ENCODE assay signal across 21 mouse cellular contexts in genomic region chr1:163658535-163658928, GRCm38 (mm10).
A peak's percentile ranks its signal among the peaks of the same experiment; 100 is the strongest.
DNase-seq lines count a peak whose midpoint lies in the region; ATAC-seq and TF ChIP-seq lines count a peak whose summit lies in the region.
"Had no signal": no experiment of that assay in that cellular context is flagged by ENCODE, and none has a peak within 500 bp of the region (broad histone marks: within the 10 kb centered on the region; RNA-seq: fewer than 3 reads in every experiment).

No protein-coding gene starts in this region.

- H3K4me2 ChIP-seq in embryonic facial prominence, embryonic 12.5 days (replicated peaks), result no peak overlapping the region
- no peak overlapping the region for H3K4me2 ChIP-seq in limb, embryonic 13.5 days (replicated peaks)
- no peak overlapping the region for H3K4me2 ChIP-seq in stomach, postnatal 0 days (replicated peaks; ENCODE audit: low read depth)
- H3K4me2 ChIP-seq: embryonic facial prominence, embryonic 15.5 days; heart, embryonic 11.5 days; hindbrain, embryonic 13.5 days had no signal

- H3K27ac ChIP-seq in embryonic facial prominence, embryonic 12.5 days, result peak overlapping the region; percentile 75
- peak overlapping the region; percentile 27; the same call in 1 of the 2 replicates for H3K27ac ChIP-seq in limb, embryonic 10.5 days
- peak overlapping the region; percentile 55; the same call in 1 of the 2 replicates for H3K27ac ChIP-seq in limb, embryonic 13.5 days
- H3K27ac ChIP-seq in stomach, postnatal 0 days (replicated peaks), result no peak overlapping the region
- H3K27ac ChIP-seq: embryonic facial prominence, embryonic 15.5 days; gastrocnemius, adult 2 months; hindbrain, embryonic 13.5 days had no signal

- H3K9ac ChIP-seq in embryonic facial prominence, embryonic 12.5 days, result no peak overlapping the region
- H3K9ac ChIP-seq in limb, embryonic 13.5 days, result no peak overlapping the region
- no peak overlapping the region for H3K9ac ChIP-seq in stomach, postnatal 0 days (ENCODE audit: low read length)
- H3K9ac ChIP-seq: embryonic facial prominence, embryonic 15.5 days; forebrain, postnatal 0 days; hindbrain, embryonic 13.5 days had no signal

- no peak for TF ChIP-seq EP300 in stomach, postnatal 0 days (optimal IDR thresholded peaks at IDR 0.05)

- peak; percentile 34 for DNase-seq in limb, embryonic 10.5 days (ENCODE audit: low spot score)
- DNase-seq in stomach, postnatal 0 days (ENCODE audit: low spot score), result no peak
- no peak for DNase-seq in urinary bladder, postnatal 4 days (ENCODE audit: low spot score in 2 of 2)
- no peak for DNase-seq in layer of hippocampus, adult 18-20 months (ENCODE audit: low spot score in 2 of 2)
- DNase-seq: adrenal gland, adult 2 months; adrenal gland, postnatal 14 days; cerebellum, adult 11 months; cerebellum, adult 2 months; cerebellum, adult 9-11 months; cerebellum, postnatal 25 days; forebrain, postnatal 0 days; gastrocnemius, adult 2 months; gastrocnemius, postnatal 14 days; heart, adult 11 months had no signal

- peaks cover 18% of the 10 kb centered on the region for H3K4me1 ChIP-seq in embryonic facial prominence, embryonic 12.5 days
- peaks cover 40% of the 10 kb centered on the region for H3K4me1 ChIP-seq in limb, embryonic 10.5 days
- peaks cover 37% of the 10 kb centered on the region for H3K4me1 ChIP-seq in limb, embryonic 13.5 days
- H3K4me1 ChIP-seq in stomach, postnatal 0 days (replicated peaks; ENCODE audit: control insufficient read depth, insufficient read depth), result no peaks in the 10 kb centered on the region
- H3K4me1 ChIP-seq: hindbrain, embryonic 13.5 days had no signal

- no peaks in the 10 kb centered on the region for H3K36me3 ChIP-seq in embryonic facial prominence, embryonic 12.5 days
- H3K36me3 ChIP-seq in limb, embryonic 10.5 days, result no peaks in the 10 kb centered on the region
- no peaks in the 10 kb centered on the region for H3K36me3 ChIP-seq in limb, embryonic 13.5 days
- H3K36me3 ChIP-seq in stomach, postnatal 0 days (ENCODE audit: control insufficient read depth, insufficient read depth, low read length), result no peaks in the 10 kb centered on the region
- H3K36me3 ChIP-seq: embryonic facial prominence, embryonic 15.5 days; hindbrain, embryonic 13.5 days had no signal

- no peak for ATAC-seq in embryonic facial prominence, embryonic 12.5 days (ENCODE audit: insufficient number of reproducible peaks, insufficient read depth, low FRiP score, low TSS enrichment)
- peak; percentile 66 for ATAC-seq in limb, embryonic 13.5 days (ENCODE audit: low FRiP score, low read depth)
- no peak for ATAC-seq in stomach, postnatal 0 days (ENCODE audit: low FRiP score, low TSS enrichment)
- ATAC-seq: CD4-positive, CD25-positive, alpha-beta regulatory T cell, adult 4 months; forebrain, postnatal 0 days; hindbrain, embryonic 16.5 days had no signal

- TF ChIP-seq CTCF in stomach, postnatal 0 days (IDR thresholded peaks at IDR 0.05; ENCODE audit: low read depth), result no peak

- H3K27me3 ChIP-seq in embryonic facial prominence, embryonic 12.5 days, result no peaks in the 10 kb centered on the region
- H3K27me3 ChIP-seq in limb, embryonic 10.5 days (ENCODE audit: low read depth, poor library complexity, severe bottlenecking), result no peaks in the 10 kb centered on the region
- no peaks in the 10 kb centered on the region for H3K27me3 ChIP-seq in limb, embryonic 13.5 days
- H3K27me3 ChIP-seq in stomach, postnatal 0 days (ENCODE audit: control insufficient read depth, insufficient read depth, low read length), result no peaks in the 10 kb centered on the region
- H3K27me3 ChIP-seq: embryonic facial prominence, embryonic 15.5 days; hindbrain, embryonic 13.5 days had no signal

- no peaks in the 10 kb centered on the region for H3K9me3 ChIP-seq in embryonic facial prominence, embryonic 12.5 days
- H3K9me3 ChIP-seq in limb, embryonic 10.5 days (replicated peaks), result no peaks in the 10 kb centered on the region
- no peaks in the 10 kb centered on the region for H3K9me3 ChIP-seq in limb, embryonic 13.5 days
- no peaks in the 10 kb centered on the region for H3K9me3 ChIP-seq in stomach, postnatal 0 days (ENCODE audit: control insufficient read depth, low read length)
- H3K9me3 ChIP-seq: embryonic facial prominence, embryonic 15.5 days; hindbrain, embryonic 13.5 days had no signal

- no peak overlapping the region for H3K4me3 ChIP-seq in embryonic facial prominence, embryonic 12.5 days
- H3K4me3 ChIP-seq in limb, embryonic 10.5 days, result no peak overlapping the region
- H3K4me3 ChIP-seq in limb, embryonic 13.5 days, result no peak overlapping the region
- H3K4me3 ChIP-seq in stomach, postnatal 0 days (ENCODE audit: low read depth, low read length), result no peak overlapping the region
- H3K4me3 ChIP-seq: embryonic facial prominence, embryonic 15.5 days; gastrocnemius, adult 2 months; hindbrain, embryonic 13.5 days had no signal
